Mouse (Mus musculus) olfactory bulb, adult 2 months (tissue): Measurements from ENCODE around the gene Prom1. TPM values are rescaled to one million over a fixed set of nuclear protein-coding genes. Genes with fewer than 3 reads are reported as not detected.

Experiments used
- H3K27ac ChIP-seq: fragments of 200-500 bp; 2 replicates; pipeline ENCODE4 v1.5.1; 2012; ENCODE audit warnings: low read depth, low read length; ENCODE audit not compliant: insufficient read depth
- H3K4me1 ChIP-seq: fragments of 200-500 bp; 2 replicates; pipeline ENCODE4 v1.6.1; 2012; ENCODE audit warnings: low read length; ENCODE audit not compliant: control insufficient read depth, insufficient read depth
- H3K4me3 ChIP-seq: fragments of 200-500 bp; 2 replicates; pipeline ENCODE4 v1.5.1; 2012; ENCODE audit warnings: mild to moderate bottlenecking, low read depth, low read length, moderate library complexity; ENCODE audit not compliant: insufficient read depth
- CTCF ChIP-seq: fragments of 200-500 bp; IDR thresholded peaks from 2 replicates; pipeline ENCODE4 v1.5.1; 2012; ENCODE audit warnings: low read depth, mild to moderate bottlenecking, low read length, moderate library complexity; ENCODE audit not compliant: insufficient read depth
- POLR2A ChIP-seq: fragments of 200-500 bp; IDR thresholded peaks from 2 replicates; pipeline ENCODE4 v1.6.1; 2012; ENCODE audit warnings: mild to moderate bottlenecking, low read depth, low read length, moderate library complexity; ENCODE audit not compliant: insufficient read depth
- WGBS: fragments of 180-500 bp; shearing (Covaris S2); methylation state at CpG from one replicate; pipeline ENCODE4 v1.1.7; 2018; 5-methylcytosine and 5-hydroxymethylcytosine counted together
- polyA plus RNA-seq: library from polyadenylated mRNA; stranded (reverse); fragments of >200 nt; gene quantifications from 2 replicates; pipeline ENCODE4 v1.2.4, GENCODE M21; 2012; ENCODE audit warnings: low replicate concordance; ENCODE audit not compliant: missing spikeins, insufficient read depth, insufficient read length

Gene Prom1
- polyA plus RNA-seq, 1 experiment = not detected

DNA sequence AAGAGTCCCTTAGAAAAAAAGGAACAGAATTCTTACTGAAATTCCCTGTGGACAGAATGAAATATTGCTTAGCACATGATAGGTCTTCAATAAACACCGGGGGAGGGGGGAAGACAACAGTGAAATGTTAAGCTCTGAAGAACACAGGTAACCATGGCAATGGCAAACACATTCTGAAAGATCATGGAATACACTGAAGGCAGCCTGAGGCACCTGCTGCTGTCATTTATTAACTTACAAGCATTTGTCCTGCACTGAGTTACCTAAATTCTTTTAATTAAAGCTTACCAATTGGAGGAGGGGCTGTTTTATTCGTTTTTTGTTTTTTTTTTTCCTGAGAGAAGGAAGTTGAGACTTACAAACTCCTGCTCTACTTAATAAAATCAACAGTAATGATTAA lies 7.3 kb upstream of the Prom1 start:
- H3K27ac ChIP-seq = no peak overlapping the region
- TF ChIP-seq CTCF (no peak), POLR2A (no peak)
- H3K4me1 ChIP-seq = no peaks in the 10 kb centered on the region
- WGBS = 72% methylated on average over 2 of the region's 2 CpGs
- no peak overlapping the region for H3K4me3 ChIP-seq

DNA sequence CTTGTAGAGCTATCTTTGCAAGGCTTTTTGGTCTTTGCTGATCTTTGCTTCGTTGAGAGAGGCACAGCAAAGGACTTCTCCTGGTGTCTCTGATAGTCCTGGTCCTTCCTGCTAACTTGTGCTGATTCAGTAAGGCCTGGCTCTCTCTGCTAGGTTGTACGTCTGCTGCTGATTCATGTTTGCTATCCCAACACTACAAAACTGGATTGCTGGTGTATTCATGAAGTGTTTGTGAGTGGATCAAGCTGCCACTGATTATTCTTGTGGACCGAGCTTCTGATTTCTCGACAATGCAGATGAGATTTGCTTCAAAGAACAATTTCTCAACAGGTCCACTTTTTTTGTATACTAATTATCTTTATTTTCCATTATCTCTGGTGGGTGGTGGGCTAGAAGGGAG lies 6.3 kb upstream of the Prom1 start:
- 94% methylated on average over 4 of the region's 4 CpGs for WGBS
- TF ChIP-seq CTCF (no peak), POLR2A (no peak)
- no peaks in the 10 kb centered on the region for H3K4me1 ChIP-seq

DNA sequence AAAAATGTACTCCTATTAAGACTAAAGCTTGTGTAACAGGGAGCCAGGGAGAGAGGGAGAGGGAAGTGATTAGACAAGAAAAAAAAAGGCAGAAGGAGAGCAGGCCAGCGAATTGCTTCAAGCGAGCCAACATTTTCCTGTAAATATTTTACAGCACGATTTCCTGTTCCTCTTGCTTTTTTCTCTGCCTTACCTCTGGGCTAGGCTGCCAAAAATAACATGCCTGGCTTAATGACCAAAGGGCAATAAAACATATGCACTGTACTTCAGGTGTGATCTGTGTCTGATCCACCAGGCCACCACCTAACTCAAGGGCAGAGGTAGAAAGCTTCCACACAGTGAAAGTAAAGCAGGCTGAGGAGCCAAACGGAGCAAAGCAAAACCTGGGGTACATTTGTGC lies 3.4 kb upstream of the Prom1 start:
- no peak for TF ChIP-seq CTCF
- no peak for TF ChIP-seq POLR2A
- WGBS = 71% methylated on average over 4 of the region's 4 CpGs
- Histone ChIP-seq H3K4me1 (peaks cover 14% of the 10 kb centered on the region), H3K27ac (no peak overlapping the region), H3K4me3 (no peak overlapping the region)

More for the DNA sequence above, 6.3 kb upstream of the Prom1 start:
- Histone ChIP-seq H3K27ac (no peak overlapping the region), H3K4me3 (no peak overlapping the region)

DNA sequence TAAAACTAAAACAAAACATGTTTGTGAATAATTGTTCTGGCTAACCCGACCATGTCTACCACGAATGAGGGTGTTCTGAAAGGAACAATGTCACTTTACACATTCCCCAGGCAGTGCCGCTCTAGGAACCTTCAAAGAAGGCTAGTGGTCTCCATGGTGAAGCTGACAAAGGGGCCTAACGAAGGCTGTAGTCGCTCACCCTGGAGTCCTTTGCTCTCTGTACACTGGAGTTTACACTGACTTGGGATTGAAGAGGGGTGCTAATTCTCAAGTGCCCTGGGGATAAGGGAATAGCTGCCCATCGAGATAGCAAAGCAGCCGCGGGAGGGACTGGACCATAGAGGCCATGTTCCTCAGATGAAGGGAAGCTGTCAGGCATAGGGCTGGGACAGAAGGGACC lies 2.9 kb upstream of the Prom1 start:
- TF ChIP-seq POLR2A (no peak), CTCF (no peak)

DNA sequence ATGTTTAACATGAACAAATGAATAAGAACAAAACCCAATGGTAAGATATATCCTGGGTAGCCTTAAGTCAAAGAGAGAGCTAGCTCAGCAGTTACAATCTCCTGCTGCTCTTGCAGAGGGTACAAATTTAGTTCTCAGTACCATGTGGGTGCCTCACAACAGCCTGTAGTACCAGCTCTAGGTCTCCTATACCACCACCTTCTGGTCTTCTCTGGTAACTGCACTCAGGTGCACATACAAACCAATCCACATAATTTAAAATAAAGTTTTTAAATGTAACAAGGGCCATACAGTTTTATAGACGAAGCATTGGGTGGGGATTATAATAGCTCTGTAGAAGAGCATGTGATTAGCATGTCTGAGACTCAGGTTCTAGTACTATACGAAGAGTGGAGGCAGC lies 2.3 kb upstream of the Prom1 start:
- Histone ChIP-seq H3K4me1 (peaks cover 14% of the 10 kb centered on the region), H3K4me3 (no peak overlapping the region), H3K27ac (no peak overlapping the region)
- WGBS = 84% methylated on average over 2 of the region's 2 CpGs
- TF ChIP-seq POLR2A (no peak), CTCF (no peak)

More for the DNA sequence above, 2.9 kb upstream of the Prom1 start:
- WGBS = 61% methylated on average over 8 of the region's 8 CpGs
- H3K4me1 ChIP-seq = peaks cover 14% of the 10 kb centered on the region
- no peak overlapping the region for H3K27ac ChIP-seq
- no peak overlapping the region for H3K4me3 ChIP-seq

DNA sequence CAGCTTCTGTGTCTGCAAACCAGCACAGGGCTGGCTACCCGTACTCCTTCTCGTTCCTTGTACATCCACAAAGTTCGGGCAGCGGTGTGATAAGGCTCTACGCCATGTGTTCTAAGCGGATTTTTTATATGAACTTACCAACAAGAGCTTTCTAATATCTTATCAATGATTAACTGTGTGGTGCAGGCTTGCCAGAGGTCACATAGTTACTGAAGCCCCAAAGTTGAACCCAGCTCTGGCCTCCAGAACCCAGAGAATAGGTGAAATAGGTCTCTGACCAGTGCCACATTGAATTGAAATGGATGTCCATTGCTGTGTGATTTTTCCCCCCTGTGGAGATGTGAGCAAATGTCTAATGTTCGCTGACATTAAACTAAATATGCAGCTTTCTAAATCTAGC lies 1.3 kb upstream of the Prom1 start:
- TF ChIP-seq CTCF (no peak), POLR2A (no peak)
- Histone ChIP-seq H3K27ac (no peak overlapping the region), H3K4me3 (no peak overlapping the region), H3K4me1 (peaks cover 14% of the 10 kb centered on the region)
- over 99% methylated on average over 7 of the region's 7 CpGs for WGBS

DNA sequence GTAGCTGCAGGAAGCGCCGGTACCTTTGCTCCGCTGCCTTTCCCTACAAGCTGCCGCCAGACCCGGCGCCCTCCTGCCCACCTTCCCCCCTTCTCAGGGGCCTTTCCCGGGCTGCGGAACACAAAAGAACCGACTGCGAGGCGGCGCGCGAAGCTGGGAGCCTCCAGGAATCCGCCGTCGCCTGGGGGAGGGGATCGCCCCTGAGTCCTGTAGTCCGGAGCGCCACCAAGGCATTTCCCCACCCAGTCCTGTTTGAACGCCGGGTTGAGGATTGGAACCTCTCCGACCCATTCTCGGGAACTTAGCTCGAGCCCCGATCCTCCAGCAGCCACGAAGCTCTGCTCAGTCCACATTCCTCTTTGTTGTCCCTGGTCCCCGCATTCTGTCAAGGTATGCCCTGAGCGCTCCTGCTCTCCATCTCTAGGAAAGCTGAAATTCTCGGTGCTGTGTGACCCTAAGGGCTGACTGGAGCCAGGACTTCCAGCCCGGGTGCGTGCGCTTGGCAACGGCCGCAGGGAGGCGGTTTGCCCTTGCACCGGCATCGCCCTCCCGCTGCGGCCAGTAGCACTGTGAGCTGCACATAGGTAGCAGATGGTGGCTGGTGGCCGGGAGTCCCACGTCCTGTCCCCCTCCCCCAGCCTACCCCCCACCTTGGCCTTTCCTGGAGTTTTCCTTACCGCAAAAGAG lies 1.1 kb downstream of the Prom1 start:
- Histone ChIP-seq H3K27ac (no peak overlapping the region), H3K4me1 (peaks cover 14% of the 10 kb centered on the region), H3K4me3 (peak overlapping the region; percentile 61)
- TF ChIP-seq POLR2A = no peak
- under 1% methylated on average over 43 of the region's 43 CpGs for WGBS

DNA sequence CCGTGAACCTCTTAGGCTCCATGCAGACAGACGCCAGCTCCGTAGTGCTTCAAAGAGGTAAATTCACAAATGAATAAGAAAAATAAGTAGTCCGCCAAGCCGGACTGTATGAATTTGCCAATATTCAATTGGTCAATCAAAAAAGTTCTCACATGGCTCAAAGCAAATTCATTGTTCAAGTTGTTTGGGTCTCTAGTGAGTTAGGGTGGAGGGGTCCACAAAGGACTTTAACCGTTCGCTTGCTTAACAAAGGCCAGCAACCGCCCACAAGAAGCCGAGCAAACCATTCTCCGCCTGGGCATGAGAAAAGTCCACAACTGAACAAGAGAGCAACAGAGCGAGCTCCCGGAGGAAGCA lies 1.7 kb downstream of the Prom1 start:
- Histone ChIP-seq H3K27ac (no peak overlapping the region), H3K4me3 (peak overlapping the region; percentile 61), H3K4me1 (peaks cover 14% of the 10 kb centered on the region)
- 7% methylated on average over 12 of the region's 12 CpGs for WGBS
- TF ChIP-seq POLR2A (no peak), CTCF (no peak)

DNA sequence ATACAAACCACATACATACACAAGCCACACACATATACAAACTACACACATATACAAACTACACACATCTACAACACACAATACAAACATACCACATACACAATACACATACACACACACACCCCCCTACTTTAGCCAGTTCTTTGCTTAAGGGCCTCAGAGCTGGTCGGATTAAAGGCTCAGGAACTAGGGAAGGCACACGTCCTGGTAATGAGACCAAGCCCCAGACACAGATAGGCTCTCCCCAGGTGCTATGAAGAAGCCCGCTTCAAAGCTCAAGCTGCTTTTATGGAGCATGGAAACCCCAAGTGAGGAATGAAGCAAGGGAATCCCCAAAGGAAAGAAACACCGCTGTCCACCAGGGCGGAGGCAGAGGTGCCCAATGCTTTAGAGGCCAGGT lies 4.8 kb downstream of the Prom1 start:
- Histone ChIP-seq H3K4me1 (peaks cover 14% of the 10 kb centered on the region), H3K27ac (no peak overlapping the region), H3K4me3 (no peak overlapping the region)
- whole genome bisulfite sequencing = 90% methylated on average over 5 of the region's 5 CpGs
- TF ChIP-seq POLR2A = no peak
- no peak for TF ChIP-seq CTCF

DNA sequence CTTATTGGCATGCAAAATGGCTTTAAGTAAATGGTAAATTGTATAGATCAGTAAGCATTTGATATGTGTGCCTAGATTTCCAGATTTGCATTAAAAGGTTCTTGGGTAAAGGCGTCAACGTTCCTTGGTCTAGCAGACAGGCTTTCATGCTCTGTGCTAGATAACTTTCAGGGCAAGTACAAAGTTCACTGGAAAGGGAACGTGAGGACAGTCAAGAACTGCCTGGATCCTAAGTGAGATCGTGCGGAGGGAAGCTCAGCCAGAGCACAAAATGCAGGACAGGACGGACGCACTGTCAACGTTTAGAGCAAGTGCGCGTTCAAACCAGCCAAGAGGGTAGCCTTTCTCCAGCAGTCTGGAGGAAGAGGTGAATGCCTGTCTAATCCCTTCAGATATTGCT lies 5.7 kb downstream of the Prom1 start:
- TF ChIP-seq POLR2A = no peak
- no peak for TF ChIP-seq CTCF

More for the DNA sequence above, 5.7 kb downstream of the Prom1 start:
- Histone ChIP-seq H3K27ac (no peak overlapping the region), H3K4me3 (no peak overlapping the region), H3K4me1 (peaks cover 9% of the 10 kb centered on the region)
- 93% methylated on average over 10 of the region's 10 CpGs for WGBS
